Mouse (Mus musculus) forebrain, embryonic 15.5 days (tissue): Measurements from ENCODE around the gene Meox1. TPM values are rescaled to one million over a fixed set of nuclear protein-coding genes. Genes with fewer than 3 reads are reported as not detected.

Experiments used
- ATAC-seq: fragments of 200-750 bp; cut with Nextera tagmentation; replicated peaks from 2 replicates; pipeline ENCODE4 v1.8.0; 2017; ENCODE audit warnings: mild to moderate bottlenecking, moderate TSS enrichment, moderate library complexity
- H3K27ac ChIP-seq: fragments of 300-500 bp; sonication (generic); replicated peaks from 2 replicates; pipeline ENCODE4 v1.5.1; 2015; ENCODE audit warnings: mild to moderate bottlenecking, inconsistent platforms
- H3K27me3 ChIP-seq: fragments of 300-500 bp; sonication (generic); 2 replicates; pipeline ENCODE4 v1.6.1; 2015; ENCODE audit warnings: inconsistent platforms
- H3K36me3 ChIP-seq: fragments of 300-500 bp; sonication (generic); 2 replicates; pipeline ENCODE4 v1.6.1; 2015; ENCODE audit warnings: mild to moderate bottlenecking, inconsistent platforms
- H3K4me1 ChIP-seq: fragments of 300-500 bp; sonication (generic); 2 replicates; pipeline ENCODE4 v1.6.1; 2015; ENCODE audit warnings: inconsistent platforms
- H3K4me2 ChIP-seq: fragments of 300-500 bp; sonication (generic); replicated peaks from 2 replicates; pipeline ENCODE4 v1.6.1; 2015; ENCODE audit warnings: mild to moderate bottlenecking, inconsistent platforms
- H3K4me3 ChIP-seq: fragments of 300-500 bp; sonication (generic); 2 replicates; pipeline ENCODE4 v1.5.1; 2015; ENCODE audit warnings: mild to moderate bottlenecking, inconsistent platforms
- H3K9ac ChIP-seq: fragments of 300-500 bp; sonication (generic); replicated peaks from 2 replicates; pipeline ENCODE4 v1.6.1; 2015; ENCODE audit warnings: mild to moderate bottlenecking, inconsistent platforms
- H3K9me3 ChIP-seq: fragments of 300-500 bp; sonication (generic); 2 replicates; pipeline ENCODE4 v1.6.1; 2016; ENCODE audit warnings: inconsistent platforms
- WGBS: fragments of 180-500 bp; shearing (Covaris S2); methylation state at CpG from one replicate; pipeline ENCODE4 v1.1.7; 2015; ENCODE audit warnings: mixed read lengths; 5-methylcytosine and 5-hydroxymethylcytosine counted together
- polyA plus RNA-seq: library from polyadenylated mRNA; unstranded; fragments of >200 nt; fragmentation: Nextera tagmentation; extraction: Ambion mirVana; gene quantifications from 2 replicates; pipeline ENCODE4 v1.2.1, GENCODE M21; 2015

Meox1 gene
- 0.51 and 0.59 TPM in 2 replicates for polyA plus RNA-seq

DNA sequence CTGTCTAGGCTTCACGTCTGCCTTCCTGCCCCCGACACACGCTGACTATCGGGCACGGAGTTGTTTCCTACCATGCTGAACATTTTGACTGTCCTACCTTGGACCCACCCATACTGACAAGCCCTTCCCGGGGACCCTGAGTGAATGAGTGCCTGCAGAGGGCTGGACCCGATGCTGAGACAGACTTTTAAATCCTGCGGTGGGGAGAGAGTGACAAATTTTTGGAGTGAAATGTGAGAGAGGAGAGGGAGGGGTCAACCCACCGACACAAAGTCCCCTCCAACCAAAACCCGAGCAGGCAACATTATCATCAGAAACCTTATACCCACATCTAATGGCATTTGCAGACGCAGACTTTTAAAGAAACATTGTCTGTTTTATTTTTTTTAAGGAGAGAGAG, at the start of gene Meox1:
Meox1 (minus strand) TSS at position 171 of the 400 bp plus-strand sequence.
- 41% methylated on average over 11 of the region's 11 CpGs for WGBS

GRCm38 (mm10) chr11:101943055-101943454, 48.9 kb upstream of the Meox1 start:
- no peaks in the 10 kb centered on the region for H3K36me3 ChIP-seq
- H3K4me2 ChIP-seq = no peak overlapping the region
- WGBS = 24% methylated on average over 3 of the region's 3 CpGs
- H3K4me1 ChIP-seq = no peaks in the 10 kb centered on the region
- no peak overlapping the region for H3K27ac ChIP-seq
- H3K4me3 ChIP-seq = no peak overlapping the region
- H3K27me3 ChIP-seq = peaks cover 3% of the 10 kb centered on the region
- no peak for ATAC-seq
- no peaks in the 10 kb centered on the region for H3K9me3 ChIP-seq
- H3K9ac ChIP-seq = no peak overlapping the region

More for the DNA sequence above, at the start of gene Meox1:
- Histone ChIP-seq H3K9ac (no peak within 1 kb of the TSS), H3K4me1 (peaks cover 15% of the 10 kb centered on the region), H3K4me2 (no peak within 1 kb of the TSS), H3K27me3 (0 out of 2 replicates have a peak, but pooled peaks cover 4% of the 10 kb centered on the region), H3K36me3 (no peaks in the 10 kb centered on the region), H3K27ac (no peak within 1 kb of the TSS), H3K9me3 (no peaks in the 10 kb centered on the region), H3K4me3 (no peak within 1 kb of the TSS)
- ATAC-seq = no peak

DNA sequence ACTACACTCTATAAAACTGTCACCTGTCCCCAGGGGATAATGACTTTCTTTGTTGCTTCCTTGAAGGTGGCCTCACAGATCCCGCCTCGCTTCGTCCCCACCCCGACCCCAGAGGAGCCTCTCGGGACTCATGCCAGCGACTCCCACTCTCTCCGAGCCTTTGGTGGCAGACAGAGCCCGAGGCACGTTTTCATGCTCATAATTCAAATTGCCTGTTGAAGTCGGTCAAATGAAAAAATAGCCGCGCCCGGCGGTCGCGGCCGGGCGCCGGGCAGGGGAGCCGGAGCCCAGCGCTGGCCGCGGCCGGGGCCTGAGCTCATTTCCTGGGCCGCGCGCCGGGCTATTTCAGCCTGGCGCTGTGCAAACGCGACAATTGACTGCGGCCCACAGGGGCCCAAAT, 42.9 kb upstream of the Meox1 start:
- Histone ChIP-seq H3K27ac (no peak overlapping the region), H3K9ac (peak overlapping the region; percentile 63), H3K9me3 (no peaks in the 10 kb centered on the region), H3K27me3 (peaks cover 16% of the 10 kb centered on the region), H3K4me1 (peaks cover 11% of the 10 kb centered on the region), H3K4me3 (peak overlapping the region; percentile 47), H3K36me3 (no peaks in the 10 kb centered on the region), H3K4me2 (peak overlapping the region; percentile 83)
- WGBS = under 1% methylated on average over 32 of the region's 32 CpGs
- ATAC-seq = no peak

- ATAC-seq = no peak
- Histone ChIP-seq H3K4me3 (no peak overlapping the region), H3K27ac (no peak overlapping the region), H3K4me1 (peaks cover 11% of the 10 kb centered on the region), H3K9ac (no peak overlapping the region), H3K36me3 (no peaks in the 10 kb centered on the region), H3K9me3 (no peaks in the 10 kb centered on the region), H3K27me3 (peaks cover 16% of the 10 kb centered on the region), H3K4me2 (peak overlapping the region; percentile 83; the same call in 1 of the 2 replicates)
- WGBS = 35% methylated on average over 7 of the region's 7 CpGs
Measured at GRCm38 (mm10) chr11:101936421-101936820, 42.2 kb upstream of the Meox1 start.

GRCm38 (mm10) chr11:101935743-101936142, 41.6 kb upstream of the Meox1 start:
- H3K27me3 ChIP-seq = peaks cover 16% of the 10 kb centered on the region
- H3K4me1 ChIP-seq = peaks cover 11% of the 10 kb centered on the region
- no peak overlapping the region for H3K4me2 ChIP-seq
- H3K27ac ChIP-seq = no peak overlapping the region
- no peaks in the 10 kb centered on the region for H3K9me3 ChIP-seq
- H3K4me3 ChIP-seq = no peak overlapping the region
- ATAC-seq = no peak
- no peak overlapping the region for H3K9ac ChIP-seq
- no peaks in the 10 kb centered on the region for H3K36me3 ChIP-seq
- 89% methylated on average over 3 of the region's 3 CpGs for WGBS

GRCm38 (mm10) chr11:101931978-101932377, 37.8 kb upstream of the Meox1 start:
- Histone ChIP-seq H3K9ac (no peak overlapping the region), H3K27ac (no peak overlapping the region), H3K36me3 (no peaks in the 10 kb centered on the region), H3K27me3 (peaks cover 11% of the 10 kb centered on the region; the same call in 1 of the 2 replicates), H3K4me1 (peaks cover 2% of the 10 kb centered on the region), H3K4me2 (no peak overlapping the region), H3K9me3 (no peaks in the 10 kb centered on the region), H3K4me3 (no peak overlapping the region)
- ATAC-seq = no peak
- 63% methylated on average over 4 of the region's 4 CpGs for WGBS

GRCm38 (mm10) chr11:101928030-101928762, 34.0 kb upstream of the Meox1 start:
- 46% methylated on average over 25 of the region's 25 CpGs for WGBS
- H3K27ac ChIP-seq = no peak overlapping the region
- H3K36me3 ChIP-seq = no peaks in the 10 kb centered on the region
- no peaks in the 10 kb centered on the region for H3K4me1 ChIP-seq
- no peaks in the 10 kb centered on the region for H3K9me3 ChIP-seq
- H3K9ac ChIP-seq = no peak overlapping the region
- H3K4me2 ChIP-seq = no peak overlapping the region
- 0 out of 2 replicates have a peak, but pooled peaks cover 2% of the 10 kb centered on the region for H3K27me3 ChIP-seq
- no peak overlapping the region for H3K4me3 ChIP-seq
- ATAC-seq = no peak

DNA sequence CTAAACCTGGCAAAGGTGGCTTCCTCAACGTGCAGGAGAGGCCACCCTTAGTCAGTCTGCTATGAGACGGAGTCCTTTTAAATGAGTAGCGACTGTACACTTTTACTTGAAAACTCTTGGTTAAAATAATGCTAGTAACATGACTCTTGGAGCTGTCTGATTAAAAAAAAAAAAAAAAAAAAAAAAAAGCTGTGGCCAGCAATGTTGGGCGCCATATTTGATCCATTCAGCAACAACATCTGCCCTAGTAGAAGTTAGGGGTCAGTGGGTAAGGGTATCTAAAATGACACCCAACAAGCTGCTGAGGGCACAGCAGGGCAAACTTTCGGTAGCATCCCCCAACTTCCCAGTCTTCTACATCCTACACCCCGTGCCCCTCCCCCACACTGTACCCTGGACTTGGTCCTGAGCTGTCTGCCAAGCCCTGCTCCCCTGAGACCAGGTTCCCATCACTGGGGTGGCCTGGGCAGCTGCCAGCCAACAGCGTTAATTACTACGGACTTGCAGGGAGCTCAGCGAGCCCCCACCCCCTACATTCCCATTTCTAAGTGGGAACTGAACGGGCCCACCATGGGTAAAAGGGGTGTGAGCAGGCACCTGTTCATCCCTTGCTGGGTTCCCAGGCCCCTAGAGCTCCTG, 32.9 kb upstream of the Meox1 start:
- Histone ChIP-seq H3K4me1 (no peaks in the 10 kb centered on the region), H3K36me3 (no peaks in the 10 kb centered on the region), H3K27me3 (0 out of 2 replicates have a peak, but pooled peaks cover 2% of the 10 kb centered on the region), H3K9ac (no peak overlapping the region), H3K9me3 (no peaks in the 10 kb centered on the region), H3K27ac (no peak overlapping the region), H3K4me3 (no peak overlapping the region), H3K4me2 (no peak overlapping the region)
- WGBS = 78% methylated on average over 10 of the region's 10 CpGs
- ATAC-seq = no peak

- no peak for ATAC-seq
- WGBS = 74% methylated on average over 6 of the region's 6 CpGs
- no peak overlapping the region for H3K4me3 ChIP-seq
- no peaks in the 10 kb centered on the region for H3K9me3 ChIP-seq
- H3K36me3 ChIP-seq = no peaks in the 10 kb centered on the region
- H3K27ac ChIP-seq = no peak overlapping the region
- 0 out of 2 replicates have a peak, but pooled peaks cover 2% of the 10 kb centered on the region for H3K27me3 ChIP-seq
- no peaks in the 10 kb centered on the region for H3K4me1 ChIP-seq
- no peak overlapping the region for H3K4me2 ChIP-seq
- no peak overlapping the region for H3K9ac ChIP-seq
Measured at GRCm38 (mm10) chr11:101925636-101926035, 31.5 kb upstream of the Meox1 start.

- no peak overlapping the region for H3K27ac ChIP-seq
- no peaks in the 10 kb centered on the region for H3K9me3 ChIP-seq
- no peak overlapping the region for H3K4me2 ChIP-seq
- no peaks in the 10 kb centered on the region for H3K4me1 ChIP-seq
- WGBS = 70% methylated on average over 19 of the region's 19 CpGs
- no peaks in the 10 kb centered on the region for H3K27me3 ChIP-seq
- H3K9ac ChIP-seq = no peak overlapping the region
- no peaks in the 10 kb centered on the region for H3K36me3 ChIP-seq
- ATAC-seq = no peak
- H3K4me3 ChIP-seq = no peak overlapping the region
Measured at GRCm38 (mm10) chr11:101924441-101924976, 30.3 kb upstream of the Meox1 start.

- Histone ChIP-seq H3K9ac (no peak overlapping the region), H3K9me3 (no peaks in the 10 kb centered on the region), H3K4me2 (no peak overlapping the region), H3K27me3 (peaks cover 3% of the 10 kb centered on the region; the same call in 1 of the 2 replicates), H3K4me1 (no peaks in the 10 kb centered on the region), H3K4me3 (no peak overlapping the region), H3K27ac (no peak overlapping the region), H3K36me3 (no peaks in the 10 kb centered on the region)
- no peak for ATAC-seq
- 87% methylated on average over 6 of the region's 6 CpGs for WGBS
Measured at GRCm38 (mm10) chr11:101923988-101924387, 29.8 kb upstream of the Meox1 start.

- Histone ChIP-seq H3K4me3 (no peak overlapping the region), H3K4me2 (no peak overlapping the region), H3K9ac (no peak overlapping the region), H3K4me1 (no peaks in the 10 kb centered on the region), H3K36me3 (no peaks in the 10 kb centered on the region), H3K27me3 (peaks cover 9% of the 10 kb centered on the region), H3K27ac (no peak overlapping the region), H3K9me3 (no peaks in the 10 kb centered on the region)
- ATAC-seq = no peak
- 66% methylated on average over 12 of the region's 12 CpGs for WGBS
Measured at GRCm38 (mm10) chr11:101921361-101921952, 27.3 kb upstream of the Meox1 start.
